Mouse (Mus musculus): ENCODE measurements at regions not wholly inside any gene's neighbourhood (a gene's known extent, or its start where the extent isn't known, plus 50 kb on each side); places are given as distances from the start of the nearest gene placed in this dataset.
"Not testable (repeated sequence)": the region's sequence is repeated elsewhere in the genome, so short reads cannot be mapped to it uniquely, and the experiment has no call there.

DNA sequence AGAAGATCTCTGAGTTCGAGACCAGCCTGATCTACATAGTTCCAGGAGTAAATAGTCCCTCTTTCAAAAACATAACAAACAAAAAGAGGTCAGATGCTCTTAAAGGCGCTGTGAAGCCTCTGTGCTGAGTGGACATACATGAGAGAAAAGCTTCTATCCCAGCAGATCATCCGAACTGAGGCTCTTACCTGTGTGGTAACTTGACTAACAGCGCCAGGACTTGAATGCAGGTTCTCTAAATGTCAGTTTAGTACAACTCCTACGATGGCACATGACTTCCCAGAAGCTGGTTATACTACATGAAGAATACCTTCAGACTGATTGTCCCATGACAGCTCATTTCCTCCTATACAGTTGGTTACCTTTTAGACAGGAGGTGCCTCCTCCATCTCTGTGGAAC is 220.4 kb downstream of the Gm31371 start:
- peak; percentile 45 for DNase-seq

DNA sequence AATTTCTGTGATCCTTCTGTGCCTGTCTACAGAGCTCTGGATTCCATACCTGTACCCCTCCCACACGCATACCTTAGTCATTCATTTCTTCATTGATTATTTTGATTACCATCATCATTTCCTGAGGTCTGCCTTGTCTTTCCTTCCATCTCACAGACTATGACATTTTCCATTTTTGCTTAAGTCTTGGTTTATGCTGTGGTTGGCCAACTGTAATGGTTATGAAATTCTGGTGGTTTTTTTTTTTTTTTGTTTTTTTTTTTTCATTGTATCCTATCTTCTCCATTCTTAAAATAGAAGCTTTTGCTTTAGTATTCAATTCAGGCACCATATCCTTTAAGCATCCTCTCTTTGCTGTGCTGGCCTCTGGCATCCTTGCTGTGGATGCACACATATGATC is 227.4 kb downstream of the Gm15319 start:
- DNase-seq, result not testable (repeated sequence)

DNA sequence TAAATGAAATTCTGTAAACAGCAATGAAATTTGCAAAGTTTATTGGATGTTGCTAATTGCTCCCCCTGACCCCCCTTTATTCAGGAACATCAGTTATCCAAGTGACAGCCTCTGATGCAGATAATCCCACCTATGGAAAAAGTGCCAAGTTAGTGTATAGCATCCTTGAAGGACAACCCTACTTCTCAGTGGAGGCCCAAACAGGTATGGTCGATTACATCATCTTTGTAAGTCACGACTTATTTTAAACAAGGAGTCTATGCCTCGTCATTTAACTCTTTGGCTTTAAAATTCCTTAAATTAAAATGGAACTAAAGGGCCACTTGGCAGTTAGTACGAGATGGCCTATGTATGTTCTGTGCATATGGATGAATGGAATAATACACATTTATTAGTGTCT is 217.6 kb downstream of the Gm15319 start:
- not testable (repeated sequence) for DNase-seq

DNA sequence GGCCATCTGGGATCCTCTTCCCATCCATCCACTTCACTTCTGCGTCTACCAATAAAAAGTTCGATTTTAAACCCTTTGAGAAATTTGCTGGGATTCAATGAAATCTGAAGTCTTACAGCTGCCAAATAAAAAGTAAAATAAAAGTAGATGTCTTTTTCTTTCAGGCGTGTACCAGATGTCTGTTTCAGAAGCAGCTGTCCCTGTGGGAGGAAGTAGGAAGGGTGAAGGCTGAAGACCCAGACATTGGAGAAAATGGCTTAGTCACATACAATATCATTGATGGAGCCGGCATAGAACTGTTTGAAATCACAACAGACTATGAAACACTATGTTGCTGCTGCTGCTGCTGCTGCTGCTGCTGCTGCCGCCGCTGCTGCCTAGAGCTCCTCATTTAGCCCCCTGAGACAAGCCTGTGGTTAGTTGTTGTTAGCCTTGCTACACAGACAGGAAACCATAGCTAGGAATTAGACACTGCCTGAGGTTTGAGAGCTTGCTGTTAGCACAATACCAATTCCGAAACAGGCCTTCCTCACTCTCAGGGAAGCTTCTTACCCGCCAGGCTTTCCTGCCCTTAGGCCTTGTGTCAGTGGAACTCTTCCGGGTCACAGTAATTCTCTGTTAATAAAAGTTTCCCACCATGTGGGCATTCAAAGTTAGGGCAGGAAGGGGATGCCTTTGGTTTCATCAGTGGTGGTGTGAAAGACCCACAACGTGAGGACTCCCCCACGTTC is 211.5 kb downstream of the Gm15319 start:
- not testable (repeated sequence) for DNase-seq

DNA sequence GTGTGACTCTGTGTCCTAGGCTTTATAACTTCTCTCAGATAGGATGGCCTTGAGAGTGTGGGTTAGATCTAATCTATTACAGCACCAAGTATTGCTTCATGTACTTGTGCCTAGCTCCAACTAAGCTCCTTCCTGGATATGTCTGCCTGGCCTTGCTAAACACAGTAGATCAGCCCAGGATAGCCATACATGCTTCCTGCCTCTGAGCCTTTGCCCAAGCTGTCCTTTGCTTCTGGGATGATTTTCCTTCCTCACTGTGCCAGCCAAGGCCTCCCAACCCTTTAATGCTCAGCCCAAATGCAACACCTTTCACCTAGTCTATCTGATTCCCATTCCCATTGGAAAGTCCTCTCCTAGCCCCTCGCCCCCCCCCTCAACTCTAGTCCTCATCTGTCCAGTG is 208.9 kb downstream of the Gm15319 start:
- not testable (repeated sequence) for DNase-seq

Data from cerebellum, adult 9-11 months (tissue).